Mouse (Mus musculus) heart, embryonic 10.5 days (tissue): ENCODE results near the gene Actg2. TPM values are rescaled to one million over a fixed set of nuclear protein-coding genes. Genes with fewer than 3 reads are reported as not detected.

Source experiments
- DNase-seq: peaks from one replicate; pipeline ENCODE4 v3.0.0-alpha.2; 2017; ENCODE audit warnings: low spot score
- H3K27ac ChIP-seq: fragments of 300-500 bp; sonication (generic); 2 replicates; pipeline ENCODE4 v1.5.1; 2016; ENCODE audit warnings: mild to moderate bottlenecking
- H3K27me3 ChIP-seq: fragments of 300-500 bp; sonication (generic); 2 replicates; pipeline ENCODE4 v1.6.1; 2016; ENCODE audit warnings: mild to moderate bottlenecking; ENCODE audit not compliant: poor library complexity, insufficient read depth, severe bottlenecking
- H3K36me3 ChIP-seq: fragments of 300-500 bp; sonication (generic); 2 replicates; pipeline ENCODE4 v1.6.1; 2016; ENCODE audit warnings: mild to moderate bottlenecking, moderate library complexity
- H3K4me1 ChIP-seq: fragments of 300-500 bp; sonication (generic); 2 replicates; pipeline ENCODE4 v1.6.1; 2016; ENCODE audit warnings: mild to moderate bottlenecking
- H3K4me3 ChIP-seq: fragments of 300-500 bp; sonication (generic); 2 replicates; pipeline ENCODE4 v1.5.1; 2016; ENCODE audit warnings: mild to moderate bottlenecking, moderate library complexity
- H3K9me3 ChIP-seq: fragments of 300-500 bp; sonication (generic); 2 replicates; pipeline ENCODE4 v1.6.1; 2016; ENCODE audit warnings: mild to moderate bottlenecking, moderate library complexity
- WGBS: fragments of 180-500 bp; shearing (Covaris S2); methylation state at CpG from one replicate; pipeline ENCODE4 v1.1.7; 2016; 5-methylcytosine and 5-hydroxymethylcytosine counted together
- polyA plus RNA-seq: library from polyadenylated mRNA; unstranded; fragments of >200 nt; fragmentation: Nextera tagmentation; extraction: Ambion mirVana; gene quantifications from 2 replicates; pipeline ENCODE4 v1.2.1, GENCODE M21; 2016

The Actg2 gene
- polyA plus RNA-seq, 1 experiment from 2014 or later: 7.0 TPM

DNA sequence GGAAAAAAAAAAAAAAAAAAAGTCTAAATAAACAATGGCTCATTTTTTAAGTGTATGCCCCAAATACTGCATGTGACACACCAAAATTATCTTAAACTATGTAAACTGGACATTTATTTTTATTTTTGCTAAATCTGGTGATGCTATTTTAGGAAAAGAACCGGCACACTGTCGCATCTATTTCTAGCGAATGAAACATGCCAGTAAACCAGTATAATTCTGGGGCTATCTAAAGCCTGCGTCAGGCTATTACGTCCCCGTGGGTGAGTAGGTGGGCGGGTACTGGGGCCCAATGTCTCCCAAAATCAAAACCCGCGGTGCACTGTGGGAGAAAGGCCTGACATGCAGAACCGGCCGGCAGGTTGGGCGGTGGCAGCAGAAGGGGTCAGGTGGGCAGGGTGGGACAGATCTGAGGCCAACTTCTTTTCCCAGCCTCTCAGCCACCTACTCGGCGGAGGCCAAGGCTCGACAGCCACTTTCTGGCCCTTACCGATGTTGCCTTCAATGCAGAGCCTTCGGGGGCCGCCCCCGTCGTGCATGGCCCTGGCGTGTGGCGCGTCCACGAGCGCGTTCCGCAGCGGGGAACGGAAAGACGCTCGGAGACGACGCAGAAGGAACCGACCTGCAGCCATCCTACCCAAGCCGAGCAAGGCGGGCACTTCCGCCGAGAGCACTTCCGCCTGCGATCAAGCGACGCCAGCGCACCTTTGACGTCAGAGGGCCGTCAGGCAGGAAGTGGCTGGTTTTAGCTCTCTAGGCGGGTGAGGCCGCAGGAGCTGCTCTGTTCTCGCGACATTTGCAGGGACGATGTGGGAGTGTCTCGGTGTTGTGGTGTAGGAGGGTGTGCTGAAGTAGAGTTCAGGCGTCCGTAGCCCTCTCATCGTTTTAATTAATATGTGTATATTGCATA is 29.6 kb downstream of the Actg2 start, which contains the start of gene Dguok:
TSS of gene Dguok (minus strand) at position 712 of the 910 bp plus-strand sequence.
- Histone ChIP-seq H3K36me3 (no peaks in the 10 kb centered on the region), H3K4me3 (peak within 1 kb of the TSS; percentile 84), H3K27ac (peak within 1 kb of the TSS; percentile 96), H3K4me1 (peaks cover 17% of the 10 kb centered on the region), H3K9me3 (no peaks in the 10 kb centered on the region), H3K27me3 (no peaks in the 10 kb centered on the region)
- under 1% methylated on average over 54 of the region's 54 CpGs for WGBS
- DNase-seq: peak; percentile 100

DNA sequence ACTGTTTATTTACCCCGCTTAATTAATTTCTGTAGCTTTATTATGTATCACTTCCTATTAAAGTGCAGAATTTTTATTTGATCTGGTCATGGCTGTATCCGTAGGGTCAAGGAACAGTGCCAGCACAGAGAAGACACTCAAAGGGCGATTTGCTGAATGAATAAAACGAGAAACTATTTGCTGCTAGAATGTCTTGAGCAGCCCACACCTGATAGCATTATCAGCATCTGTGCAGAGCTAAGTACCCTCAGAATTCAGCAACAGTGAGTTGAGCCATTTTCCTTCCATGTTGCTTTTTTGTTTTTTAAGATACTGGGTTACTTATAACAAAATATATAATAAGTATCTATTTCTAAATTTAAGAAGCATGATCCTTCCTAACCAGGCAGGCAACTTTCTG is 30.5 kb downstream of the Actg2 start:
- 0 out of 2 replicates have a peak, but pooled peaks cover 2% of the 10 kb centered on the region for H3K36me3 ChIP-seq
- H3K27ac ChIP-seq: no peak overlapping the region; the same call in 1 of the 2 replicates
- 85% methylated on average over 4 of the region's 4 CpGs for WGBS

DNA sequence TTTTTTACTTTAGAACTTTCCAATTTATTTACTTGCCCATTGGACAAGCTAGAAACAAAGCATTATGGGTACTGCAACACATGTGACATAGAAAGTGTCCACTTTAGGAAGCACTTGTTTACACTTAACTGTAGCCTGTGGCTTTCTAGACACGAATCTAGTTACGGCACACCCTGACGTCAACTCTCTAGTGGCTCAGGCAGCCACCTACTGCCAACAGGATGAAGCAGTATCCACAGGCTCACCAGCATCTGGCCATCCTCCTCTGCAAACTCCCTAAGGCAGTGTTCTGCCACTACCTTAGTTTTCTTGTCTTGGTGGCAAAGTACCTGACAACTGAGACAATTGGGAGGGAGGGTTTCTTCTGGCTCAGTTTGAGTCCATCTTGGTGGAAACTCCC is 32.7 kb downstream of the Actg2 start:
- no peak for DNase-seq

More for the DNA sequence above, 30.5 kb downstream of the Actg2 start:
- peak overlapping the region; percentile 84 for H3K4me3 ChIP-seq
- H3K4me1 ChIP-seq: peaks cover 17% of the 10 kb centered on the region
- H3K9me3 ChIP-seq: no peaks in the 10 kb centered on the region
- H3K27me3 ChIP-seq: no peaks in the 10 kb centered on the region
- no peak for DNase-seq

DNA sequence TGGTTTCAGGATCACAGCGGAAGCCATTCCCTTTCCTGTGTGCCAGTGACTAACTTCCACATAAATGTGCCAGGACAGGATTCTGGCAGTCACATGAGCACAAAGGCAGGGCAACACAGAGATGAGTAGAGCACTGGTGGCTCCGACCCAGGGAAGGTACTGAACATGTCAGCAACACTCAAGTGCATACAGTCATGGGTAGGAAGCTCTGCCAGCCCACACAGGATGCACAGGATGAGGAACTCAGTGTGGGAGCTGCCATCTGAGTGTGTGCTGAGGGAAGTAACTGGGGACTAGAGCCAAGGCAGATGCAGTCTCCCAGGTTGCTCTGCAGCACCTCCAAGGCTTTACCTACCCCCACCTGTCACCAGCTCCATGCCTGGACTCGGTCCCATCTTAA is 33.4 kb downstream of the Actg2 start:
- Histone ChIP-seq H3K36me3 (peaks cover 19% of the 10 kb centered on the region), H3K4me3 (no peak overlapping the region), H3K9me3 (no peaks in the 10 kb centered on the region), H3K27ac (no peak overlapping the region; the same call in 1 of the 2 replicates), H3K4me1 (peaks cover 17% of the 10 kb centered on the region), H3K27me3 (no peaks in the 10 kb centered on the region)
- WGBS: 86% methylated on average over 3 of the region's 3 CpGs
- DNase-seq: no peak

More for the DNA sequence above, 32.7 kb downstream of the Actg2 start:
- Histone ChIP-seq H3K4me1 (peaks cover 17% of the 10 kb centered on the region), H3K36me3 (peaks cover 13% of the 10 kb centered on the region), H3K9me3 (no peaks in the 10 kb centered on the region), H3K27ac (no peak overlapping the region), H3K27me3 (no peaks in the 10 kb centered on the region), H3K4me3 (no peak overlapping the region)
- WGBS: 87% methylated on average over 3 of the region's 3 CpGs

DNA sequence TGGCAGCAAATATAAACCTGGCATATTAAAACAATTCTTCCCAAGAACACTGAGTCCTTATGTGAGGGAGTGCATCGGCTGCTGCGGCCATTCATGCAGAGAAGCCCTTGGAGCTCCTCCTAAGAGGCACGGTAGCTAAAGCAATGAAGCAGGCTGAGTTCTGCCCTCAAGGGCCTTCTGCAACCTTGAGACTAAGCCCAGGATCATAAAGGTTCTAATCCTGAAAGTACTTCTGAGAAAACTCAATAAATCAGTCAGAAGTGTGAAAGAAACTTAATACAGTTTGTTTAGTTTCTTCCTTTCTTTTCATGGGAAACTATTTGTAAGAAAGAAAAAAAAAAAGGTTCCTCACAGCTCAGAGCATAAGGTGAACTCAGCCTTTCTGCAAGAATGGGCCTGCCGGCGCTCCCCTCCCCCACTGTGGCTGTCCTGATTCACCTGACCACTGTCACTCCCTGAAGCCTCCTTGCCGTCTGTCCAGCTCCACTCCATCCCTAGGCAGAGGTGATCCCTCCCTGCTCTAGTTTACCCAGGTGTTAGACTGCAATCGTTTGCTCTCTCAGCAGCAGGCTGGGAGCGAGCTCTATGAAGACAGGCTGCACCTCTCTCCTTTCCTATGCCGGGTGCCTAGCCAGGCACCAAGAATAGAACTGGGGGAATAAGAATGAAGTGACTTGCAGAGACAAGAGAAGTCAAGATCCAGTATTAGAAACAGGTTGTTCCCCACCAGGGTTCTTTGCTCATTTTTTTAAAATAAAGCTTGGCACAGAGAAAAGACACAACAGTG is 34.3 kb downstream of the Actg2 start:
- 59% methylated on average over 9 of the region's 9 CpGs for WGBS
- DNase-seq: no peak
- H3K27me3 ChIP-seq: no peaks in the 10 kb centered on the region

DNA sequence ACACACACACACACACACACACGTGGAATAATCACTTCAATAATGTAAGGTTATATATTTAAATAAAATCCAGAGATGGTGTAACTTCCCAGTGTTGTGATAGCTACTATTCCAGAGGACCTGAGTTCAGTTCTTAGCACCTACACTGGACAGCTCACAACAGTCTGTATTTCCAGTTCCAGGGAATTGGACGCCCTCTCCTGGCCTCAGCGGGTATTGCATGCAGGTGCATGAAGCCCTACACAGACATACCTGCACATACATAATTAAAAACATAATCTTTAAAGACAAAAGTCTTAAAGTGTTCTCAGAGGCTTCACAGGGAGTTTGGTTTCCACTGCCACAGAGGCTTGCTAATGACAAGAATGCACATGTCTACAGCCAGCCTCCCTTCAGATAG is 35.6 kb downstream of the Actg2 start:
- H3K4me1 ChIP-seq: peaks cover 9% of the 10 kb centered on the region
- no peak overlapping the region for H3K4me3 ChIP-seq
- peaks cover 31% of the 10 kb centered on the region for H3K36me3 ChIP-seq
- H3K27ac ChIP-seq: no peak overlapping the region
- H3K9me3 ChIP-seq: no peaks in the 10 kb centered on the region
- WGBS: 48% methylated on average over 3 of the region's 3 CpGs
- no peak for DNase-seq
- no peaks in the 10 kb centered on the region for H3K27me3 ChIP-seq

More for the DNA sequence above, 34.3 kb downstream of the Actg2 start:
- Histone ChIP-seq H3K4me3 (no peak overlapping the region), H3K36me3 (peaks cover 21% of the 10 kb centered on the region), H3K27ac (no peak overlapping the region; the same call in 1 of the 2 replicates), H3K9me3 (no peaks in the 10 kb centered on the region), H3K4me1 (peaks cover 14% of the 10 kb centered on the region)

DNA sequence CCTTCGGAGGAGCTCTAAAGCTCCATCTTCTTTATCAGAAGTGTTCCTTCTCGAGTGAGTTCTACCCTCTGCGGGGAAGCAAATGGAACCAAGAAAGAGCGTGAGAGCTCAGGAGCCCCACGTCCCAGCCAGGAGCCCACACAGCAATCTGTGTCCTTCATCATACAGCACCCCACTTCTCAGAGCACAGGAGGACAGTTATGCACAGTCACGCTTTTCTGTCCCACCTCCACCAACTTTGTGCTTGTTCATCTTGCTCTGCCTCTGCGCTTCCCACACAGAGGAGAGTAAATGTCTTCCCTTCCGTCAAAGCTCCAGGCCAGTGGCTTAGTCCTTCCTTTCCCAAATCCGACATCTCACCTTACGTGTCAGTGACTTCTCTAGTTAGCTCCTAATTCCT is 37.0 kb downstream of the Actg2 start:
- Histone ChIP-seq H3K36me3 (peaks cover 44% of the 10 kb centered on the region), H3K9me3 (no peaks in the 10 kb centered on the region), H3K27me3 (no peaks in the 10 kb centered on the region), H3K27ac (no peak overlapping the region), H3K4me1 (peaks cover 9% of the 10 kb centered on the region), H3K4me3 (no peak overlapping the region)
- WGBS: 92% methylated on average over 10 of the region's 10 CpGs
- no peak for DNase-seq

DNA sequence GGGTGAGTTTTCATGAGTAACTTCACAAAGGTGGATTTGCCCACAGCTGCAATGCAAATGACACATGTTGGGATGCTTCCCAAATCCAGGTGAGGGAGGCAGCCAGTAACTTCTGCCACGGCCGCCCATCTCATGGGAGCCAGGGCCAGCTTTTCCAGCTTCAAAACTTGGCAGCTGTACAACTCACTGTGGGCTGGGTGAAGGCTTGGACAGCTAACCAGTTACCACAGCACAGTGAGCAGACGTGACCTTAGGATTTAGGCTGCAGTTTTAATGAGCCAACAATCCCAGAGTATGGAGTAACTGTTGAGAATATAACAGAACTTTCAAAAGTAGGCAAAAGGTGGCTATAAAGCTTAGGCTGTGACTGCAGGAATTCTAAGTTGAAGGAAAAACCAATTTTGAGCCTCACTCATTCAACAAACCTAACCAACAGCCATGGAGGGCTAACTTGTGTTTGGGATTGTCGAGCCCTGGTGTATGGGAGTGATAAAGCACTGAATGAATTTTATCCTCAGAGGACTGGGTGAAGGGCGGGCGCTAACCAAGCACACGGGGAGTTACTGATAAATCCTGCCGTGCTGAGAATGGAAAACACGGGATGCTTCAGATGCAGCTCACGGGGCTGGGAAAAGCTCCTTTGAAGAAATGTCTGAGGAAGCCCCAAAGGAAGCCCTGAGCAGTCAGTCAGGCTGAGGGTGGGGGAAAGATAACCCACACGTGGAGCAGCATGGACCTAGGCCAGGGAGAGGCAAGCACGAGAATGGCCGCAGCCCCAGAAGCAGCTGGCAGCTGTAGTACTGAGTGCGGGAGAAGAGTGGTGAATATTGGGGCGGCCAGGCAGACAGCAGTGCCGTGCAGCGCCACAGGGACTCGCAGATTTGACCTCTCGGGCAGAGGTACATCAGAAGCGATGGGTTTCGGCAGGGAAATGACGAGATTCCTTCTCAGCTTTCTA is 39.0 kb downstream of the Actg2 start:
- WGBS: 74% methylated on average over 22 of the region's 22 CpGs
- H3K9me3 ChIP-seq: no peaks in the 10 kb centered on the region
- no peak overlapping the region for H3K4me3 ChIP-seq
- DNase-seq: no peak
- H3K27ac ChIP-seq: no peak overlapping the region
- H3K4me1 ChIP-seq: peaks cover 4% of the 10 kb centered on the region
- peaks cover 56% of the 10 kb centered on the region for H3K36me3 ChIP-seq
- H3K27me3 ChIP-seq: no peaks in the 10 kb centered on the region

DNA sequence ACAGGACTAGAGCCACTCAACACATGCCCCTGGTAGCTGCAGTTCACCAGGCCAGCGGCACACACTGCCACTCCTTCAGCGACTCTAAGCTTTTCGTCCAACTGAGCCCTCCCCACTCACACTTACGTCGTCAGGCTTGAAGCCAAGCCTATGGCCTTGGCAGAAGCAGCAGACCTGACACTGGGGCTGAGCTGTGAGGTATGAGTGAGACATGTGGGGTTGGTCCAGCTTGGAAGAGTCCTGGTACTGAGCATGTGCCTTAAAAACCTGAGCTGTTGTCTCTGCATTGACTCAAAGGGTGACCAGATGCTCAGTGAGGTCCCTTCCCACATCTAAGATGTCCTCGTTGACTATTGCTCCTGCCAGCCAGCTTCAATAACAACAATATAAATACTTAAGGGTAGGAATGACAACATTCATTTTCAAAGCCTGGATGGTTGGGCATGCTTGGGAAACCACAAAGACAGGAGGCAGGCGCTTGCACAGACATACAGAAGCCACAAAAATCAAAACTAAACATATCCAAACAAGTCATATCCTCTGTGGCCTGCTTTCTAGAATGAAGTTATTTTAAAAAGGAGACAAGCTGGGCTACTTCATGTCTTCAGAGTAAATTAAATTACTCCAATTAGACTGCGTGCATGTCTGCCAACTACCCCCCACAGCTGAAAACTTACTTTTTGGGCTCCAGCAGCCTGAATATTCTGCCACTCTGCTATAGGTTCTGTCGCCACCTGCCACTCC is 39.9 kb downstream of the Actg2 start:
- no peak for DNase-seq
- H3K4me3 ChIP-seq: no peak overlapping the region
- no peak overlapping the region for H3K27ac ChIP-seq
- H3K4me1 ChIP-seq: no peaks in the 10 kb centered on the region
- no peaks in the 10 kb centered on the region for H3K27me3 ChIP-seq
- 88% methylated on average over 9 of the region's 9 CpGs for WGBS
- peaks cover 56% of the 10 kb centered on the region for H3K36me3 ChIP-seq
- H3K9me3 ChIP-seq: no peaks in the 10 kb centered on the region

DNA sequence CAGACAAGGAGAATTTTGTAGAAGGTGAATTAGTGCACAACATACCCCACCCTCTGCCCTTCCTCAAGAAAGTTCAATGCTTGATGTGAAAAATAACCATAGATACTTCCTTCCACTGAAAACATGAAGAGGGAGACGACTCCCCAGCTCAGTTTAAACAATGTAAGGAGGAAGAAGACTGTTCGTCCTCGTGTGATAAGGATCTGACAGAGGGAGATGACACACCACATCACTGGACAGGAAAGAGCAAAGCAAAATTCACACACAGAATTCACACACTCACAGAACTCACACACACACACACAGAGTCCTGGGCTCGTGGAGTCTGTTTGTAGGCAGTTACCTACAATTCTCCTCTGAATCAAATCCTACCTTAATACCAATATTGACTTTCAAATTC is 45.4 kb downstream of the Actg2 start:
- peaks cover 79% of the 10 kb centered on the region for H3K36me3 ChIP-seq
- no peak overlapping the region for H3K4me3 ChIP-seq
- H3K27ac ChIP-seq: no peak overlapping the region
- no peaks in the 10 kb centered on the region for H3K4me1 ChIP-seq
- 69% methylated on average over 4 of the region's 4 CpGs for WGBS
- no peak for DNase-seq
- H3K27me3 ChIP-seq: no peaks in the 10 kb centered on the region
- H3K9me3 ChIP-seq: no peaks in the 10 kb centered on the region

DNA sequence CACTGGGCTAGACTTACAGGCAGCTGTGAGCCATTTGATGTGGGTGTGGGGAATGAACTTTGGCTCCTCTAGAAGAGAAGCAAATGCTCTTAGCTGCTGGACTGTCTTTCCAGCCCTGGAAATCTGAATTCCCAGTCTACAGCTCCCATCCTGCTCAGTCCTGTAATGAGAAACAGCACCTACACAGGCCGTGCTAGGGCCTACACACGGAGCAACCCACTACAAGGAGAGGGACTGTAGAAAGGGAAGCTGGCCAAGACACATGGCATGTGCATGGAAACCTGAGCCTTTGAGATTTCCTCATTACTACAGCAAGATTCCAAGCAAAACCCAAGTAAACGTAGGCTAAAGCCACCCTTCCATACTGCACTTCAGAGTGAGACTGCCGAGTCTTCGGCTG is 47.9 kb downstream of the Actg2 start:
- Histone ChIP-seq H3K27ac (no peak overlapping the region), H3K27me3 (no peaks in the 10 kb centered on the region), H3K4me3 (no peak overlapping the region), H3K9me3 (no peaks in the 10 kb centered on the region), H3K4me1 (no peaks in the 10 kb centered on the region), H3K36me3 (peaks cover 76% of the 10 kb centered on the region)
- DNase-seq: no peak
- 82% methylated on average over 5 of the region's 5 CpGs for WGBS
